Mouse (Mus musculus) lung, postnatal 14 days (tissue): ENCODE measurements around the gene B3galt5.
A peak's percentile ranks its signal among the peaks of the same experiment; 100 is the strongest.

Experiments
- DNase-seq: peaks from one replicate; pipeline ENCODE4 v3.0.0; 2021

Gene B3galt5

GRCm38 (mm10) chr16:96348070-96348469 is 112.5 kb downstream of the B3galt5 start:
- DNase-seq, result no peak

- DNase-seq, result no peak
Observed at GRCm38 (mm10) chr16:96348766-96349165, 113.2 kb downstream of the B3galt5 start.

- no peak for DNase-seq
Observed at GRCm38 (mm10) chr16:96351520-96351919, 115.9 kb downstream of the B3galt5 start.

GRCm38 (mm10) chr16:96353296-96353896 is 117.8 kb downstream of the B3galt5 start:
- DNase-seq, result no peak

- no peak for DNase-seq
Observed at GRCm38 (mm10) chr16:96353996-96354395, 118.4 kb downstream of the B3galt5 start.

GRCm38 (mm10) chr16:96357903-96358302 is 122.3 kb downstream of the B3galt5 start:
- peak; percentile 80 for DNase-seq

GRCm38 (mm10) chr16:96361305-96362124 is 125.9 kb downstream of the B3galt5 start:
- DNase-seq, result peak; percentile 53

GRCm38 (mm10) chr16:96362873-96363272 is 127.3 kb downstream of the B3galt5 start:
- no peak for DNase-seq

- no peak for DNase-seq
Observed at GRCm38 (mm10) chr16:96363277-96363676, 127.7 kb downstream of the B3galt5 start.

GRCm38 (mm10) chr16:96364870-96365269 is 129.3 kb downstream of the B3galt5 start:
- DNase-seq, result no peak
